Mouse (Mus musculus) heart, adult 18-20 months (tissue): Measurements from ENCODE around the gene Polr3a. TPM values are rescaled to one million over a fixed set of nuclear protein-coding genes. Genes with fewer than 3 reads are reported as not detected.
A peak's percentile ranks its signal among the peaks of the same experiment; 100 is the strongest.
"Not testable (repeated sequence)": the region's sequence is repeated elsewhere in the genome, so short reads cannot be mapped to it uniquely, and the experiment has no call there.

ENCODE experiments used
- DNase-seq, 2 experiments: peaks; one replicate each; pipeline ENCODE4 v3.0.0; 2021 to 2022; ENCODE audit warnings: mixed read lengths in 1 of 2
- total RNA-seq, 2 experiments: library from RNA; stranded (reverse); gene quantifications; 2 replicates each; pipeline ENCODE4 v1.2.3; 2021

Gene Polr3a
- total RNA-seq, 2 experiments from 2014 or later: 12.9 to 13.8 TPM

DNA sequence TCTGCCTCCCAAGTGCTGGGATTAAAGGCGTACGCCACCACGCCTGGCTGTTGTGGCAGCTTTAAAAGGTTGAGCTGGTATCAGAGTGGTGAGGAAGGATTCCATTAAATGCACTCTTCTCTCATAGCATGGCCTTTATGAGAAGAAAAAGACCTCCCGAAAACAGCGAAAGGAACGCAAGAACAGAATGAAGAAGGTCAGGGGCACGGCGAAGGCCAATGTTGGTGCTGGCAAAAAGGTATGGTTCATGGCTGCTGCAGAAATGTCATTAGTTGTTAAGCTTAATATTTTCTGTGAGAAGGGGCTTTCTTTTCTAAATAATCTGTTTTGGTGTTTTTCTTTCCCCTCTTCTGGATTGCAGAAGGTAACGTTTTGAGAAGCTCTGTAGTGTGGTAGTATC is 6.4 kb upstream of the Polr3a start:
- DNase-seq: no peak

DNA sequence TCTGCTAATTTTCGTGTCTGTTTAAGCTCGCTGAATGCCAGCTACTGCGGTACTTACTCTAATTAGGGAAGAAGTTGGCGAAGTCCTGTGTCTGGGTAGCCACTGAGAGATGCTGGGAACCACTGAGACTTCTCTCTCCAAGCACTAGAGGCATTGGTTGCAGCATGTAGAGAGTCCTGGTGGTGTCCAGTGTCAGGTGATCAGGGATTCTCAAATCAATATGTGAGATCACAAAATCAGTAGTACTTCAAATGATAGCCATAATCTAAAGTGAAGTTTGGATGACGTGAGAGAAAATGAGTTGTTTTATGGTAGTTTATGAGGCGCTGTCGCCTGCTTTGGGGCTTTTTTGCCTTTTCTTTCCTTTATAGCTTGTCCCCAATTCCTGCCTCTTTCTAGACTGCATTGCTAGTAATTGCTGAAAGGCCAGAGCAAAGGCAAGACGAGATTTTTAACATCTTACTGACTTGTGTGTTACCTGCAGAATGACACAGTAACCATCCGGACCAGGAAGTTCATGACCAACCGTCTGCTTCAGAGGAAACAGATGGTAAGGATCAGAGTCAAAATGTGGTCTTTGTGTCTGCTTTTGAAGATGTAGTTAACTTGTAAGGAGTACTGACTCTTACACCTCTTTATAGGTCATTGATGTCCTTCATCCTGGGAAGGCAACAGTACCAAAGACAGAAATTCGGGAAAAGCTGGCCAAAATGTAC is 4.6 kb upstream of the Polr3a start:
- no peak for DNase-seq

DNA sequence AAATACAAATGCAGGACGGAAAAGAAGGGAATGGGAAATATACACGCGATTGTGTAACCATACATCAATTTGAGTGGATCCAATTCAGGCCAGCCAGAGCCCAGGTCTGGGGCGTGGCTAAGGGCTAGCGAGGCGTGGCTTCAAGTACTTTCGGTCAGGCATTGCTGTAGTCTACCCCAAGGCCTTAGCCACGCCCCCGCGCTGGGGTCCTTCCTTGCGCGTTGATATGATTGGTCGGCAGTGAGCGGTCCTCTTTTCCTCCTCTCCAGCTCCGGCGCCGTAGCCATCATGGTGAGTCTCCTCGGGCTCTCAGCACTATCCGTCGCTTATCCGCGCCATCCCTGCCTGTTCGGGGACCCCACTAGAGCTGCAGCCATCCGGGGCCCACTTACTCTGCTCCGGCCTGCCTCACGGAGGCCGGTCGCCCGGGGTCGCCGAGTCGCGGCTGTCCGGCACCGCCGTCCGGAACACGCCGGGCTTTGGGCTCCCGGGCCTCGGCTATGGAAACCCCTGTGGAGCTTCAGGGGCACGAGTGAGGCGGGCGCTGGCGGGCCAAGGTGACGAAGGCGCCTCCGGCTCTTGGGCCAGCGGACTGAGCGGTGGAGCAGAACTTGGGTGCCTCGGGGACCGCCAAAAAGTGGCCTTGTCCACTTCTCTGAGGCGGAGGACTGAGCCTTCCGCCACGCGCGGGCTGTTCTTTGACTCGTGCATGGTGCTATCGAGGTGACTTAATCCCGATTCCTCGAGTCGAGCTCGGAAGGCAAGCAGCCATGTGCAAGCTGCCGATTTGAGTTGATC is 3.8 kb upstream of the Polr3a start:
- peak; percentile 97 to 98 for DNase-seq

DNA sequence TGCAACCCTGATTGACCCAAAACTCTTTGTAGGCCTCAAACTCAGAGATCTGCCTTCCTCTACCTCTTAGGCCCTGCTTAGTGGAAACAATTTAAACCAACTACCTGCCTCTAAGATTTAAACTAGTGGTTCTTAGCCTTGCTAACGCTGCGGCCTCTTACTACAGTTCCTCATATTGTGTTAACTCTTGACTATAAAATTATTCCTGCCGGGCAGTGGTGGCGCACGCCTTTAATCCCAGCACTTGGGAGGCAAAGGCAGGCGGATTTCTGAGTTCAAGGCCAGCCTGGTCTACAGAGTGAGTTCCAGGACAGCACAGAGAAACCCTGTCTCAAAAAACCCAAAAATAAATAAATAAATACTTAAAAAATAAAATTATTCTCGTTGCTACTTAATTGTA is 2.9 kb upstream of the Polr3a start:
- not testable (repeated sequence) for DNase-seq

DNA sequence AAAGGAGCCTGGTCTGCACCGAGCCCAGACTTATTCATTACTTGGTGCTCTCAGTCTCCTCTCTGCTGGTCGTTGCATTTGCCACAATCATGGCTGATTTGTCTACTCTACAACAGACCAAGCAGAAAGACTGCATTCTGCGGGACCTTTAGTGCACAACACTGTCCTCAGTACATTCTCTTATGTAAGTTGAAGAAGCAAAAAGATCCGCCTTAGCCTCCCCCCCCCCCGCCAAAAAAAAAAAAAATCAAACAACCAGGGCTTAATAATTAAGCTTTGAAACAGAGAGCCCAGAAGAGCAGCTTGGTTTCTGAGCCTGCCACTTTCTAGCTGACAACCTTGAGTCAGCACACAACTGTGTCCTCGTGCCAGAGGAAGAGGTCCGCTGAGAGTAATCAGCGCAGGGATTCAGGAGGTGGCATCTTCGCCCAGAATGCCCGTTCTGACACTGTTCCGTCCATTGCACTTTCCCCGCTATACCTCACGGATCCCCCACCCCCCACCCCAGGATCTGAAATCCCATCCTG is 554 bp downstream of the Polr3a start:
- no peak for DNase-seq

GRCm38 (mm10) chr14:24468806-24469205 is 18.1 kb downstream of the Polr3a start:
- no peak for DNase-seq

GRCm38 (mm10) chr14:24458191-24458590 is 28.7 kb downstream of the Polr3a start:
- no peak for DNase-seq

- DNase-seq: not testable (repeated sequence)
Observed at GRCm38 (mm10) chr14:24443529-24443928, 43.3 kb downstream of the Polr3a start.

Other genes starting within 250 kb of the Polr3a start
- 1 to 10 TPM; 6.8 to 8.0 TPM for gene Dlg5, start 241.1 kb downstream of the Polr3a start, total RNA-seq
- not detected for gene E330034G19Rik, start 193.8 kb downstream of the Polr3a start, total RNA-seq
- gene Rps24, start 67 bp upstream of the Polr3a start, total RNA-seq: 1,000 to 10,000 TPM in 1 of 2 experiments, 100 to 1,000 TPM in 1; 943 to 1,031 TPM